Mouse (Mus musculus): ENCODE data around the gene Ppm1m. TPM values are rescaled to one million over a fixed set of nuclear protein-coding genes. Genes with fewer than 3 reads are reported as not detected.

Ppm1m gene
- total and polyA plus RNA-seq, 3 experiments = 10.8 to 18.9 (median 12.1) TPM

DNA sequence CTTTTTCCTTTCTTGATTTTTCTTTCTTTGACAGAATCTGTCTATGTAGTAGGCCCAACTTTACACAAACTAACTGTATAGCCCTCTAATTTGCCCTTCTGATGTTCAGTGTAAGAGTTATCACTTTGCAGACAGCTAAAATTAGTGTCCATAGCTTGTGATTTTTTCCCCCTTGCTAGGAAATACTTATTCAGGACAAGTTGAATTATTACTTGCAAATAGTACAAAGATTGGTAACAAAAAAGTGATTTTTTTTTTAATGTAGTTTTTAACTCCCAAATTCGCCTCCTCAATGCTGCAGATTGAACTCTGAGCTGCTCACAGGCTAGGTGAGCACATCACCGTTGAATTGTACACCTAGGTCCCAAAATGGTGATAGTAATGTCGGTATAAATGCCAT is 19.6 kb downstream of the Ppm1m start:
- Histone ChIP-seq H3K79me2 (replicated peaks; ENCODE audit: control insufficient read depth, insufficient read depth, low read length) (peaks cover 10% of the 10 kb centered on the region), H3K4me1 (ENCODE audit: control insufficient read depth, insufficient read depth, low read length) (peaks cover 10% of the 10 kb centered on the region), H3K4me3 (no peak overlapping the region), H3K27me3 (ENCODE audit: control insufficient read depth, insufficient read depth, low read length) (no peaks in the 10 kb centered on the region), H3K9ac (ENCODE audit: low read depth, low read length) (no peak overlapping the region), H3K36me3 (ENCODE audit: control insufficient read depth, insufficient read depth, low read length) (peaks cover 62% of the 10 kb centered on the region), H3K27ac (no peak overlapping the region)
- TF ChIP-seq CTCF (IDR thresholded peaks at IDR 0.05) (no peak), POLR2A (IDR thresholded peaks at IDR 0.05; ENCODE audit: insufficient read depth, low read depth, low read length) (no peak), EP300 (IDR thresholded peaks at IDR 0.05; ENCODE audit: insufficient read depth, low read depth, low read length) (no peak)
- WGBS = 87% methylated on average over 3 of the region's 3 CpGs
- intact Hi-C loops (cut with DNase I) = loop anchor here (10.0 kb wide), 1 partner anchor 255 kb away; the partner anchor contains the start of gene Acy1
- no peak for DNase-seq

DNA sequence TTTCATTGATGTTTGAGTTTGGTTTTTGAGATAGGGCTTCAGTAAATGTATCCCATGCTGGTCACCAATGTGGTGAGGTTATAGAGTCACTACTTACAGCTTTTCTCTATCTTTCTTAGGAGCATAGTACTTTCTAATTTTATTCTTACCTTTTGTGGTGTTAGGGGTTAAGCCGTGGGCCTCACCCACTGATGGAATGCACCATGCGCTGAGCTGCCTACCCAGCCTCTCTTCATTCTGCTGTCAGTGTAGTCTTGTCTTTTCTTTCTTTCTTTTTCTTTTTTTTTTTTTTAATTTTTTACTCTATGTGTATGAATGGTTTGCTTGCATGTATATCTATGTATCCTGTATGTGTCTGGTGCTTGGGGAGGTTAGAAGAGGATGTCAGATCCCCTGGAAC is 20.1 kb downstream of the Ppm1m start:
- no peak overlapping the region for H3K27ac ChIP-seq
- no peak overlapping the region for H3K4me3 ChIP-seq
- WGBS = 66% methylated on average over 2 of the region's 2 CpGs
- peaks cover 12% of the 10 kb centered on the region for H3K79me2 ChIP-seq (replicated peaks; ENCODE audit: control insufficient read depth, insufficient read depth, low read length)
- no peak overlapping the region for H3K9ac ChIP-seq (ENCODE audit: low read depth, low read length)
- TF ChIP-seq EP300 (IDR thresholded peaks at IDR 0.05; ENCODE audit: insufficient read depth, low read depth, low read length) (no peak), CTCF (IDR thresholded peaks at IDR 0.05) (no peak), POLR2A (IDR thresholded peaks at IDR 0.05; ENCODE audit: insufficient read depth, low read depth, low read length) (no peak)
- intact Hi-C loops (cut with DNase I) = loop anchor here (10.0 kb wide), 1 partner anchor 255 kb away; the partner anchor contains the start of gene Acy1
- peaks cover 66% of the 10 kb centered on the region for H3K36me3 ChIP-seq (ENCODE audit: control insufficient read depth, insufficient read depth, low read length)
- H3K4me1 ChIP-seq (ENCODE audit: control insufficient read depth, insufficient read depth, low read length) = peaks cover 11% of the 10 kb centered on the region
- DNase-seq = no peak
- H3K27me3 ChIP-seq (ENCODE audit: control insufficient read depth, insufficient read depth, low read length) = no peaks in the 10 kb centered on the region

DNA sequence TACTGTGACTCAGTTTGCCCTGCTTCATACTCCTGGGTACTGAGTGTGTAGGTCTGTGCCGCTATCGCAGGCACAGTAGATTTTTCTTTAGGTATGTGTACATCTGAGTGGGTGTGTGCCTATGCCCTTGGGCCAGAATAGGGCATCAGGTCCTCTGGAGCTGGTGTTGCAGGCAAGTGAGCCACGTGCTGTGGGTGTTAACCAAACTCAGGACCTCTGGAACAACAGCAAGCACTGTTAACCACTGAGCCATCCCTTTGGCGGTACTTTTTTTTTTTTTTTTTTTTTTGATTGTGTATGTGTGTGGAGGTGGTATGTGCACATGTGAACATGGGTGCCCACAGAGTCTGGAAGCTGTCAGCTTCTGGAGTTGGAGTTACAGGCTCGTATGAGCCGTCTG is 21.7 kb downstream of the Ppm1m start:
- peaks cover 72% of the 10 kb centered on the region for H3K36me3 ChIP-seq (ENCODE audit: control insufficient read depth, insufficient read depth, low read length)
- H3K4me3 ChIP-seq = no peak overlapping the region
- WGBS = 74% methylated on average over 6 of the region's 6 CpGs
- intact Hi-C loops (cut with DNase I) = loop anchor here (10.0 kb wide), 1 partner anchor 257 kb away; the partner anchor contains the start of gene Acy1
- no peak overlapping the region for H3K9ac ChIP-seq (ENCODE audit: low read depth, low read length)
- H3K79me2 ChIP-seq (replicated peaks; ENCODE audit: control insufficient read depth, insufficient read depth, low read length) = peaks cover 12% of the 10 kb centered on the region
- H3K27ac ChIP-seq = no peak overlapping the region
- no peaks in the 10 kb centered on the region for H3K27me3 ChIP-seq (ENCODE audit: control insufficient read depth, insufficient read depth, low read length)
- peaks cover 14% of the 10 kb centered on the region for H3K4me1 ChIP-seq (ENCODE audit: control insufficient read depth, insufficient read depth, low read length)
- TF ChIP-seq POLR2A (IDR thresholded peaks at IDR 0.05; ENCODE audit: insufficient read depth, low read depth, low read length) (no peak), EP300 (IDR thresholded peaks at IDR 0.05; ENCODE audit: insufficient read depth, low read depth, low read length) (no peak), CTCF (IDR thresholded peaks at IDR 0.05) (no peak)
- no peak for DNase-seq

DNA sequence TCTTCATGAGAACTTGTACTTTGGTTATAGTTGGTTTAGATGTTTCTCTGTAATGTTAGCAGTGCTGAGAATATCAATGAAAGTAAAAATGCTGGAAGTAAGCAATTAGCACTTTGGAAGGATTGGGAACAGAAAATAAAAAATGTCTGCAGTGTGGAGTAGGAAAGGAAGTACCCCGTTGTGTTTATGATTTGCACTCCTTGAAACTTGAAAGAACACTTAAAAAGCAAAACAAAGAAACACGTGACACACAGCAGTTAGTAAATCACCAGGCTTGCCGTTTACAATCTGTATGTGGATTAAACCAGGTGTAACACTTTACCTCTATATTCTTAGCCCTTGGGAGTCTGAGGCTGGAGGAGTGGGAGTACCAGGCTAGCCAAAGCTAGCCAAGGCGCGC is 22.8 kb downstream of the Ppm1m start:
- Histone ChIP-seq H3K27me3 (ENCODE audit: control insufficient read depth, insufficient read depth, low read length) (no peaks in the 10 kb centered on the region), H3K36me3 (ENCODE audit: control insufficient read depth, insufficient read depth, low read length) (peaks cover 65% of the 10 kb centered on the region), H3K4me1 (ENCODE audit: control insufficient read depth, insufficient read depth, low read length) (peaks cover 14% of the 10 kb centered on the region), H3K4me3 (no peak overlapping the region), H3K79me2 (replicated peaks; ENCODE audit: control insufficient read depth, insufficient read depth, low read length) (peaks cover 9% of the 10 kb centered on the region), H3K27ac (no peak overlapping the region), H3K9ac (ENCODE audit: low read depth, low read length) (no peak overlapping the region)
- 62% methylated on average over 5 of the region's 5 CpGs for WGBS
- DNase-seq = no peak
- intact Hi-C loops (cut with DNase I) = loop anchor here (10.0 kb wide), 1 partner anchor 258 kb away; the partner anchor contains the start of gene Acy1
- TF ChIP-seq CTCF (IDR thresholded peaks at IDR 0.05) (no peak), EP300 (IDR thresholded peaks at IDR 0.05; ENCODE audit: insufficient read depth, low read depth, low read length) (no peak), POLR2A (IDR thresholded peaks at IDR 0.05; ENCODE audit: insufficient read depth, low read depth, low read length) (no peak)

DNA sequence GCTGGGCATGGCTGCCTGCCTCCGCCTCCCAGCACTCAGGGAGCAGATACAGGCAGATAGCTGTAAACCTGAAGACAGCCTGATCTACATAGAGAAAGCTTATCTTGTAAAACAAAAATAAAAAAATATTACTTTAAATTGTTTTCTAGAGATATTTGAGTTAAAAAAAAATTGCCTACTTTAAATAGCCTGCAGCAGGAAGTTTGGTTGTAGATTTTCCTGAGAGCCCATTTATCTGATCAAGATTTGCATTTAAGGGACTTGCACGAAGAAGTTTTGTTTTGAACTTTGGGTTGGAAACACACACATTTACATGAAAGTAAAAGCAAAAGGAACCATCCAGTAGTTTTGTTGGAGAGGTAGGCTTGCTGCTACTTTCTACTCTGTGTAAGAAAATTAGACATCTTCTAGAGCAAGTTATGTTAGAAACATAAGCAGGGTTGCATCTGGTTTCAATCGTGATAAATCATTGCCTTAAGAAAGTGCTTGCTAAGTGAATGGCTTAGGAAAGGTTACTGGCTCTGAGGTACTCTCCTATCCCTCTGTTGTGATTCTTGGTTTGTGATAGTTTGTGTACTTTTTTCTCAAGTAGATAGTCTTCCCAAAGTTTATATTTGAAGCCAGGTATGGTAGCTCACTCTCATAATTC is 23.9 kb downstream of the Ppm1m start:
- Histone ChIP-seq H3K9ac (ENCODE audit: low read depth, low read length) (no peak overlapping the region), H3K36me3 (ENCODE audit: control insufficient read depth, insufficient read depth, low read length) (peaks cover 60% of the 10 kb centered on the region), H3K27ac (no peak overlapping the region), H3K4me1 (ENCODE audit: control insufficient read depth, insufficient read depth, low read length) (peaks cover 14% of the 10 kb centered on the region), H3K4me3 (no peak overlapping the region), H3K27me3 (ENCODE audit: control insufficient read depth, insufficient read depth, low read length) (no peaks in the 10 kb centered on the region), H3K79me2 (replicated peaks; ENCODE audit: control insufficient read depth, insufficient read depth, low read length) (peaks cover 8% of the 10 kb centered on the region)
- intact Hi-C loops (cut with DNase I) = loop anchor here (10.0 kb wide), 1 partner anchor 259 kb away; the partner anchor contains the start of gene Acy1
- DNase-seq = no peak
- 19% methylated on average over 3 of the region's 3 CpGs for WGBS
- TF ChIP-seq POLR2A (IDR thresholded peaks at IDR 0.05; ENCODE audit: insufficient read depth, low read depth, low read length) (no peak), EP300 (IDR thresholded peaks at IDR 0.05; ENCODE audit: insufficient read depth, low read depth, low read length) (no peak)

DNA sequence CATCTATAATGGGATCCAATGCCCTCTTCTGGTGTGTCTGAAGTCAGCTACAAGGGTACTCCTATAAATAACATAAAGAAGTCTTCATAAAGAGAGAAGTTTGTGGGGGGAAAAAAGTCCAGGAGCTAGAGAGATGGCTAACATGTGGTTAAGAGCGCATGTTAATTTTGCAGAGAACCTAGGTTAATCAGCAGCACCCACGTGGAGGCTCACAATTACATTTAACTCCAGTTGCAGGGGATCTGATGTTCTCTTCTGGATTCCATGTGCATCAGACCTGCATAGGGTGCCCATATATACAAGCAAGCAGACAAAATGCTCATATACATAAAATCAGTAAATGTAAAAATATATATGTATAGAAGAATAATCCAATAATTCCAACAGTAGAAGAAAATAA is 26.2 kb downstream of the Ppm1m start:
- no peak for DNase-seq
- H3K79me2 ChIP-seq (replicated peaks; ENCODE audit: control insufficient read depth, insufficient read depth, low read length) = peaks cover 5% of the 10 kb centered on the region
- no peaks in the 10 kb centered on the region for H3K27me3 ChIP-seq (ENCODE audit: control insufficient read depth, insufficient read depth, low read length)
- WGBS = 32% methylated on average over 2 of the region's 2 CpGs
- intact Hi-C loops (cut with DNase I) = loop anchor here (5.0 to 10.0 kb wide), 2 partner anchors 39 to 261 kb away; partner anchors contain the start of gene Acy1
- peaks cover 15% of the 10 kb centered on the region for H3K4me1 ChIP-seq (ENCODE audit: control insufficient read depth, insufficient read depth, low read length)
- H3K9ac ChIP-seq (ENCODE audit: low read depth, low read length) = no peak overlapping the region
- TF ChIP-seq EP300 (IDR thresholded peaks at IDR 0.05; ENCODE audit: insufficient read depth, low read depth, low read length) = no peak
- no peak overlapping the region for H3K4me3 ChIP-seq
- H3K36me3 ChIP-seq (ENCODE audit: control insufficient read depth, insufficient read depth, low read length) = peaks cover 45% of the 10 kb centered on the region
- H3K27ac ChIP-seq = no peak overlapping the region; the same call in 1 of the 2 replicates
